Mouse (Mus musculus): ENCODE measurements at regions not wholly inside any gene's neighbourhood (a gene's known extent, or its start where the extent isn't known, plus 50 kb on each side); places are given as distances from the start of the nearest gene placed in this dataset.

DNA sequence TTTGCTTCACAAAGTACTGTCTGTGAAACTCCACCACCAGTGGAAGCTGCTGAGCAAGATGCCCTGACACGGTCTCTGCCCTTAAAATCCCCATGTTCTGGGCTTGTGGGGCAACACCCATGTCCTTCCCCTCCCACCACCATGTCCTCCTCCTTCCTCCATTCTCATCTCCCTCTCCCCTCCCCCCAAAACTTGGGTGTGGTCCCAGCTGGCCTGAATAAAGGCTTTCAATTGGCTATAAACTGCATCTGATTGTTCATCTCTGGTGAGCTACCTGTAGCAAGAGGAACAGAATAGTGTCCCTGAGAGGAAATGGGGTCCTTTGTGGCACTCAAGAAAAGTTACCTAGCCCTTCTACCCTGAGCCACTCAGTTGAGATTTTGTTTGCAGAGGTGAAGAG lies 91.8 kb downstream of the Slc16a9 start:
- Histone ChIP-seq H3K9me3 (ENCODE audit: control insufficient read depth, low read length) (peaks cover 50% of the 10 kb centered on the region), H3K27me3 (ENCODE audit: control insufficient read depth) (no peaks in the 10 kb centered on the region), H3K4me3 (replicated peaks) (no peak overlapping the region), H3K4me1 (ENCODE audit: control insufficient read depth) (no peaks in the 10 kb centered on the region), H3K36me3 (ENCODE audit: control insufficient read depth) (no peaks in the 10 kb centered on the region)
- TF ChIP-seq TAL1 (IDR thresholded peaks at IDR 0.05; ENCODE audit: low read length) (no peak), GATA1 (IDR thresholded peaks at IDR 0.05; ENCODE audit: low read length) (no peak)

GRCm38 (mm10) chr10:70359421-70359820 lies 80.9 kb upstream of the Fam13c start:
- H3K27me3 ChIP-seq (ENCODE audit: control insufficient read depth): no peaks in the 10 kb centered on the region
- H3K36me3 ChIP-seq (ENCODE audit: control insufficient read depth): no peaks in the 10 kb centered on the region
- peaks cover 12% of the 10 kb centered on the region for H3K9me3 ChIP-seq (ENCODE audit: control insufficient read depth, low read length)
- H3K4me3 ChIP-seq (replicated peaks): no peak overlapping the region
- no peaks in the 10 kb centered on the region for H3K4me1 ChIP-seq (ENCODE audit: control insufficient read depth)
- TF ChIP-seq TAL1 (IDR thresholded peaks at IDR 0.05; ENCODE audit: low read length) (no peak), GATA1 (IDR thresholded peaks at IDR 0.05; ENCODE audit: low read length) (no peak)

- H3K9me3 ChIP-seq (ENCODE audit: control insufficient read depth, low read length): peaks cover 12% of the 10 kb centered on the region
- H3K27me3 ChIP-seq (ENCODE audit: control insufficient read depth): no peaks in the 10 kb centered on the region
- H3K4me3 ChIP-seq (replicated peaks): no peak overlapping the region
- H3K4me1 ChIP-seq (ENCODE audit: control insufficient read depth): no peaks in the 10 kb centered on the region
- TF ChIP-seq GATA1 (IDR thresholded peaks at IDR 0.05; ENCODE audit: low read length): no peak
- no peak for TF ChIP-seq TAL1 (IDR thresholded peaks at IDR 0.05; ENCODE audit: low read length)
- no peaks in the 10 kb centered on the region for H3K36me3 ChIP-seq (ENCODE audit: control insufficient read depth)
These were observed 80.4 kb upstream of the Fam13c start for GRCm38 (mm10) chr10:70359834-70360233.

- no peak for TF ChIP-seq GATA1 (IDR thresholded peaks at IDR 0.05; ENCODE audit: low read length)
- TF ChIP-seq TAL1 (IDR thresholded peaks at IDR 0.05; ENCODE audit: low read length): no peak
- Histone ChIP-seq H3K9me3 (ENCODE audit: control insufficient read depth, low read length) (peaks cover 6% of the 10 kb centered on the region), H3K27me3 (ENCODE audit: control insufficient read depth) (no peaks in the 10 kb centered on the region), H3K4me3 (replicated peaks) (no peak overlapping the region), H3K4me1 (ENCODE audit: control insufficient read depth) (no peaks in the 10 kb centered on the region), H3K36me3 (ENCODE audit: control insufficient read depth) (no peaks in the 10 kb centered on the region)
These were observed 77.2 kb upstream of the Fam13c start for GRCm38 (mm10) chr10:70363054-70363453.

- TF ChIP-seq GATA1 (IDR thresholded peaks at IDR 0.05; ENCODE audit: low read length) (no peak), TAL1 (IDR thresholded peaks at IDR 0.05; ENCODE audit: low read length) (no peak)
- H3K9me3 ChIP-seq (ENCODE audit: control insufficient read depth, low read length): peaks cover 6% of the 10 kb centered on the region
- H3K4me1 ChIP-seq (ENCODE audit: control insufficient read depth): no peaks in the 10 kb centered on the region
- H3K4me3 ChIP-seq (replicated peaks): no peak overlapping the region
- H3K27me3 ChIP-seq (ENCODE audit: control insufficient read depth): no peaks in the 10 kb centered on the region
- H3K36me3 ChIP-seq (ENCODE audit: control insufficient read depth): no peaks in the 10 kb centered on the region
These were observed 75.9 kb upstream of the Fam13c start for GRCm38 (mm10) chr10:70364218-70364975.

DNA sequence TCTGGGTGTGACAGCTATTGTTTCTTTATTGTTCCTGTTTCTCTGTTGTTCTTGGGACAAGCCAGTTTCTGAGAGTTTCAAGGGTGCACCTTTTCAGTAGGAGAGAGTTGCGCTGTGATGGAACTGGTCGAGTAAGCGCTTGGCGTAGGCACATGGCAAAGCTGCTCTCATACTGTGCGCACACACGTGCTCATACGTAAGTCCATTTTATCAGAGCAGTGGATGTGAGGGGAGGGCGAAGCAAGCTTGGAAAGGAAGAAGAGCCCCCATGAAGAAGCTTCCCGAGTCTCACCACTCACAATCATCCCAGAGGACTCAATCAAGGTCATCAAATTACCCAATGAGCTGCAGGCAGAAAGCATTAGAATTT lies 75.3 kb upstream of the Fam13c start:
- Histone ChIP-seq H3K4me3 (replicated peaks) (no peak overlapping the region), H3K4me1 (ENCODE audit: control insufficient read depth) (no peaks in the 10 kb centered on the region), H3K9me3 (ENCODE audit: control insufficient read depth, low read length) (peaks cover 6% of the 10 kb centered on the region), H3K27me3 (ENCODE audit: control insufficient read depth) (no peaks in the 10 kb centered on the region), H3K36me3 (ENCODE audit: control insufficient read depth) (no peaks in the 10 kb centered on the region)
- TF ChIP-seq GATA1 (IDR thresholded peaks at IDR 0.05; ENCODE audit: low read length) (no peak), TAL1 (IDR thresholded peaks at IDR 0.05; ENCODE audit: low read length) (no peak)

- Histone ChIP-seq H3K9me3 (ENCODE audit: control insufficient read depth, low read length) (peaks cover 6% of the 10 kb centered on the region), H3K4me3 (replicated peaks) (no peak overlapping the region), H3K4me1 (ENCODE audit: control insufficient read depth) (no peaks in the 10 kb centered on the region), H3K27me3 (ENCODE audit: control insufficient read depth) (no peaks in the 10 kb centered on the region), H3K36me3 (ENCODE audit: control insufficient read depth) (no peaks in the 10 kb centered on the region)
- TF ChIP-seq TAL1 (IDR thresholded peaks at IDR 0.05; ENCODE audit: low read length): no peak
- no peak for TF ChIP-seq GATA1 (IDR thresholded peaks at IDR 0.05; ENCODE audit: low read length)
These were observed 74.8 kb upstream of the Fam13c start for GRCm38 (mm10) chr10:70365504-70365903.

DNA sequence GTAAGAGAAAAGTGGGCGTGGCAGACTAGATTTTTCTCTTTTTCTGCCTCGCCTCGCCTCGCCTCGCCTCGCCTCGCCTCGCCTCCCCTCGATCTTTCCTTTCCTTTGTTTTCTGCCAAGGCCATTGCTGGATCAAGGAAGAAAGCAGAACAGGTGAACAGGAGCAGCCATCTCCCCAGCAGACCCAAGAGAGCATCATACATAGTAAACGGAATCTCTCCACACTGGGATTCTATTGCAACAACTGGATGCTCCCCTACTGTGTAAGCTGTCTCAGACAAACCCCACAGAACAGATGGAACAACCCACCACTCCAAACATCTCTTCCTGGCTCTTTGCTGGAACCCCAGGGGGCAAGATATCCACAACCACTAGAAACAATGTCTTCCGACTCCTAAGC lies 72.4 kb upstream of the Fam13c start:
- Histone ChIP-seq H3K27me3 (ENCODE audit: control insufficient read depth) (no peaks in the 10 kb centered on the region), H3K36me3 (ENCODE audit: control insufficient read depth) (no peaks in the 10 kb centered on the region), H3K4me1 (ENCODE audit: control insufficient read depth) (no peaks in the 10 kb centered on the region), H3K9me3 (ENCODE audit: control insufficient read depth, low read length) (peaks cover 12% of the 10 kb centered on the region; the same call in 1 of the 2 replicates), H3K4me3 (replicated peaks) (no peak overlapping the region)
- no peak for TF ChIP-seq TAL1 (IDR thresholded peaks at IDR 0.05; ENCODE audit: low read length)
- TF ChIP-seq GATA1 (IDR thresholded peaks at IDR 0.05; ENCODE audit: low read length): no peak

DNA sequence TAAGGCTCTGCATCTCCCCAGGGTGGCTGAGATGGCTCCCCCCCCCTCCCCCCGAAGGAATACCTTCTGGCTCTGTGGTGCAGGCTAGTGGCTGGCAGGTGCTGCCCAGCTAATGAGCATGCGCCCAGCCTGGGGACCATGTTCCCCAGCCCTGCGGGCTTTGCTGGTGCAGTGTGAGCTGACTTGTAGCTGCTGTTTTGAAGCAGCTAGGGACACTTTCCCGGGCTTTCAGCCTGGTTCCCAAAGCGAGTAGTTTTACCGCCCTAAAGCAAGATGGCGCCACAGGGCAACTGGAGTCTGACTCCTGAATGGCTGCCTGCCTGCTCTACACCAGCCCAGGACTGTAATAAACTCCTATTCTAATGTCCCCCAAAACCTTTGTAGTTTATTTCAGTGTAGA lies 71.6 kb upstream of the Fam13c start:
- no peaks in the 10 kb centered on the region for H3K36me3 ChIP-seq (ENCODE audit: control insufficient read depth)
- H3K4me1 ChIP-seq (ENCODE audit: control insufficient read depth): no peaks in the 10 kb centered on the region
- no peak for TF ChIP-seq TAL1 (IDR thresholded peaks at IDR 0.05; ENCODE audit: low read length)
- TF ChIP-seq GATA1 (IDR thresholded peaks at IDR 0.05; ENCODE audit: low read length): no peak
- peaks cover 10% of the 10 kb centered on the region; the same call in 1 of the 2 replicates for H3K9me3 ChIP-seq (ENCODE audit: control insufficient read depth, low read length)
- no peaks in the 10 kb centered on the region for H3K27me3 ChIP-seq (ENCODE audit: control insufficient read depth)
- no peak overlapping the region for H3K4me3 ChIP-seq (replicated peaks)
